Mouse (Mus musculus) testis, adult 2 months (tissue): ENCODE results near the gene Hoxa7. TPM values are rescaled to one million over a fixed set of nuclear protein-coding genes. Genes with fewer than 3 reads are reported as not detected.

Source experiments
- H3K27ac ChIP-seq: fragments of 200-500 bp; 2 replicates; pipeline ENCODE4 v1.5.1; 2012; ENCODE audit warnings: low read depth, low read length; ENCODE audit not compliant: control insufficient read depth, insufficient read depth
- H3K27me3 ChIP-seq: fragments of 200-500 bp; 2 replicates; pipeline ENCODE4 v1.6.1; 2012; ENCODE audit warnings: mild to moderate bottlenecking, low read length, moderate library complexity; ENCODE audit not compliant: control insufficient read depth, insufficient read depth
- H3K36me3 ChIP-seq: fragments of 200-500 bp; 2 replicates; pipeline ENCODE4 v1.6.1; 2012; ENCODE audit warnings: mild to moderate bottlenecking, low read length; ENCODE audit not compliant: control insufficient read depth, insufficient read depth
- H3K4me1 ChIP-seq: fragments of 200-500 bp; 2 replicates; pipeline ENCODE4 v1.6.1; 2012; ENCODE audit warnings: low read length; ENCODE audit not compliant: control insufficient read depth, insufficient read depth
- H3K4me3 ChIP-seq: fragments of 200-500 bp; 2 replicates; pipeline ENCODE4 v1.5.1; 2012; ENCODE audit warnings: low read depth, mild to moderate bottlenecking, low read length, moderate library complexity, mixed read lengths; ENCODE audit not compliant: control insufficient read depth
- CTCF ChIP-seq: fragments of 200-500 bp; IDR thresholded peaks from 2 replicates; pipeline ENCODE4 v1.5.1; 2012; ENCODE audit warnings: low read depth, mild to moderate bottlenecking, inconsistent platforms, low read length, moderate library complexity; ENCODE audit not compliant: control insufficient read depth, insufficient read depth, insufficient replicate concordance
- POLR2A ChIP-seq: fragments of 200-500 bp; IDR thresholded peaks from 2 replicates; pipeline ENCODE4 v1.6.1; 2012; ENCODE audit warnings: low read depth, mild to moderate bottlenecking, inconsistent platforms, low read length, moderate library complexity; ENCODE audit not compliant: control insufficient read depth
- polyA plus RNA-seq: library from polyadenylated mRNA; depleted of rRNA; stranded (reverse); fragments of >200 nt; gene quantifications from 2 replicates; pipeline ENCODE4 v1.2.3, GENCODE M21; 2012

Gene Hoxa7
- polyA plus RNA-seq, 1 experiment, result 0.72 TPM

- no peak overlapping the region for H3K27ac ChIP-seq
- peaks cover 13% of the 10 kb centered on the region for H3K4me1 ChIP-seq
- H3K27me3 ChIP-seq, result peaks cover 19% of the 10 kb centered on the region
- H3K4me3 ChIP-seq, result no peak overlapping the region
- TF ChIP-seq CTCF (no peak), POLR2A (no peak)
- no peaks in the 10 kb centered on the region for H3K36me3 ChIP-seq
These were observed 30.5 kb upstream of the Hoxa7 start for GRCm38 (mm10) chr6:52252016-52252774.

GRCm38 (mm10) chr6:52251177-52251879 is 29.7 kb upstream of the Hoxa7 start:
- TF ChIP-seq CTCF (no peak), POLR2A (no peak)
- Histone ChIP-seq H3K27ac (no peak overlapping the region), H3K36me3 (no peaks in the 10 kb centered on the region), H3K27me3 (peaks cover 20% of the 10 kb centered on the region), H3K4me3 (no peak overlapping the region), H3K4me1 (peaks cover 14% of the 10 kb centered on the region)

GRCm38 (mm10) chr6:52249826-52250225 is 28.2 kb upstream of the Hoxa7 start:
- Histone ChIP-seq H3K27ac (no peak overlapping the region), H3K4me3 (no peak overlapping the region), H3K27me3 (peaks cover 26% of the 10 kb centered on the region), H3K36me3 (no peaks in the 10 kb centered on the region), H3K4me1 (peaks cover 15% of the 10 kb centered on the region)
- TF ChIP-seq CTCF (no peak), POLR2A (no peak)

GRCm38 (mm10) chr6:52249415-52249738 is 27.7 kb upstream of the Hoxa7 start:
- TF ChIP-seq POLR2A (no peak), CTCF (no peak)
- no peaks in the 10 kb centered on the region for H3K36me3 ChIP-seq
- H3K27me3 ChIP-seq, result peaks cover 28% of the 10 kb centered on the region
- H3K4me1 ChIP-seq, result peaks cover 15% of the 10 kb centered on the region
- no peak overlapping the region for H3K4me3 ChIP-seq
- H3K27ac ChIP-seq, result no peak overlapping the region

- H3K36me3 ChIP-seq, result no peaks in the 10 kb centered on the region
- peaks cover 17% of the 10 kb centered on the region for H3K4me1 ChIP-seq
- H3K27ac ChIP-seq, result no peak overlapping the region
- H3K27me3 ChIP-seq, result peaks cover 30% of the 10 kb centered on the region
- TF ChIP-seq POLR2A, result no peak
- TF ChIP-seq CTCF, result no peak
- no peak overlapping the region for H3K4me3 ChIP-seq
These were observed 27.2 kb upstream of the Hoxa7 start for GRCm38 (mm10) chr6:52248638-52249414.

- TF ChIP-seq CTCF, result no peak
- TF ChIP-seq POLR2A, result no peak
- Histone ChIP-seq H3K4me1 (peaks cover 13% of the 10 kb centered on the region), H3K36me3 (no peaks in the 10 kb centered on the region), H3K27ac (no peak overlapping the region), H3K4me3 (no peak overlapping the region), H3K27me3 (peaks cover 32% of the 10 kb centered on the region)
These were observed 26.3 kb upstream of the Hoxa7 start for GRCm38 (mm10) chr6:52247766-52248637.
